Mouse (Mus musculus) forebrain, embryonic 14.5 days (tissue): Measurements from ENCODE around the gene Dusp16. TPM values are rescaled to one million over a fixed set of nuclear protein-coding genes. Genes with fewer than 3 reads are reported as not detected.

Experiments used
- ATAC-seq: fragments of 200-750 bp; cut with Nextera tagmentation; 2 replicates; pipeline ENCODE4 v1.8.0; 2017; ENCODE audit warnings: mild to moderate bottlenecking, moderate library complexity
- DNase-seq: peaks from one replicate; pipeline ENCODE4 v3.0.0-alpha.2; 2015; ENCODE audit warnings: low spot score
- H3K27ac ChIP-seq: fragments of 300-500 bp; sonication (generic); 2 replicates; pipeline ENCODE4 v1.5.1; 2014; ENCODE audit warnings: low read depth, mild to moderate bottlenecking, control low read depth, low read length, moderate library complexity
- H3K27me3 ChIP-seq: fragments of 300-500 bp; sonication (generic); replicated peaks from 2 replicates; pipeline ENCODE4 v1.6.1; 2014; ENCODE audit warnings: low read length, control low read depth, mixed read lengths; ENCODE audit not compliant: control insufficient read depth, insufficient read depth
- H3K36me3 ChIP-seq: fragments of 300-500 bp; sonication (generic); 2 replicates; pipeline ENCODE4 v1.6.1; 2014; ENCODE audit warnings: low read length, control low read depth; ENCODE audit not compliant: control insufficient read depth, insufficient read depth
- H3K4me1 ChIP-seq: fragments of 300-500 bp; sonication (generic); 2 replicates; pipeline ENCODE4 v1.6.1; 2014; ENCODE audit warnings: antibody characterized with exemption, low read length, control low read depth; ENCODE audit not compliant: control insufficient read depth, insufficient read depth
- H3K4me2 ChIP-seq: fragments of 300-500 bp; sonication (generic); 2 replicates; pipeline ENCODE4 v1.6.1; 2014; ENCODE audit warnings: mild to moderate bottlenecking, control low read depth, low read length
- H3K4me3 ChIP-seq: fragments of 300-500 bp; sonication (generic); 2 replicates; pipeline ENCODE4 v1.5.1; 2014; ENCODE audit warnings: low read depth, low read length, control low read depth
- H3K9ac ChIP-seq: fragments of 300-500 bp; sonication (generic); 2 replicates; pipeline ENCODE4 v1.6.1; 2014; ENCODE audit warnings: mild to moderate bottlenecking, low read length, control low read depth, moderate library complexity
- H3K9me3 ChIP-seq: fragments of 300-500 bp; sonication (generic); replicated peaks from 2 replicates; pipeline ENCODE4 v1.6.1; 2016; ENCODE audit warnings: low read length, control low read depth, mixed read lengths; ENCODE audit not compliant: control insufficient read depth
- WGBS: fragments of 180-500 bp; shearing (Covaris S2); extraction: QIAGEN DNeasy Blood & Tissue Kit; methylation state at CpG from one replicate; pipeline ENCODE4 v1.1.7; 2014; 5-methylcytosine and 5-hydroxymethylcytosine counted together
- polyA plus RNA-seq: library from polyadenylated mRNA; unstranded; fragments of >200 nt; fragmentation: Nextera tagmentation; extraction: Ambion mirVana; gene quantifications from 2 replicates; pipeline ENCODE4 v1.2.1, GENCODE M21; 2014

Dusp16 gene
- polyA plus RNA-seq, 1 experiment from 2014 or later: 9.4 TPM

DNA sequence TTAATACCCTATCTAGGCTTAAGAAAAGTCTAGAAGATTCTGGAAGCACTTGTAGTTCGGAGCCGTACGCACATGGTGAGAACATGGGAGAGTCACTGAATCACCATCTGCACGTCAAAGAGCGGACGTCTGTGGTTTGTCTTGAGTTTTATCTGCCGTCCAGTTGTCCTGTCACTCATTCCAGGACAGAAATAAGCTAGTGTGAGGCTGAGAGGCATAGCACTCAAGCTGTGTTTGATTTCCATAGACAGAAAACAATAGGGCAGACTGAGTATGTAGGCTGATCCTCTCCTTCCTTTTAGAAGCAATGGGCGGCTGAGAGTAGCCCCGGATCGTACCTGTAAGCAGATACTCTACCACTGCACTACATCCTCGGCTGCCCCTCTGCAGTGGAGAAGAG lies 38.6 kb downstream of the Dusp16 start:
- 90% methylated on average over 11 of the region's 11 CpGs for WGBS
- no peak for ATAC-seq

DNA sequence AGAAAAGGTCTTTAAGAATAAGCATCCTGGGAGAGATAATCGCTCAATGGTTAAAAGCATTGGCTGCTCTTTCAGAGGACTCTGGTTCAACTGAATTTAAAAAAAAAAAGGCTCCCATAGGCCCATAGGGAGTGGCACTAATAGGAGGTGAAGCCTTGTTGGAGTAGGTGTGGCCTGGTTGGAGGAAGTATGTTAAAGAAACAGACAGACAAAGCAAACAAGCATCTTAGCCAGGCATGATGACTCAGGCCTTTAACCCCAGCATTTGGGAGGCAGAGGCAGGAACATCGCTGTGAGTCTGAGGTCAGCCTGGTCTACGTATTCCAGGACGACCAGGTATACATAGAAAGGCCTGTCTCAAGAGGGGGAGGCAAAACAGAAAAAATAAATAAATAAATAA lies 39.0 kb downstream of the Dusp16 start:
- DNase-seq: no peak
- 96% methylated on average over 4 of the region's 4 CpGs for WGBS

More for the DNA sequence above, 38.6 kb downstream of the Dusp16 start:
- Histone ChIP-seq H3K27ac (no peak overlapping the region), H3K36me3 (no peaks in the 10 kb centered on the region; the same call in 1 of the 2 replicates), H3K27me3 (no peaks in the 10 kb centered on the region), H3K9me3 (no peaks in the 10 kb centered on the region), H3K4me1 (no peaks in the 10 kb centered on the region), H3K4me2 (no peak overlapping the region), H3K9ac (no peak overlapping the region), H3K4me3 (no peak overlapping the region)
- no peak for DNase-seq

DNA sequence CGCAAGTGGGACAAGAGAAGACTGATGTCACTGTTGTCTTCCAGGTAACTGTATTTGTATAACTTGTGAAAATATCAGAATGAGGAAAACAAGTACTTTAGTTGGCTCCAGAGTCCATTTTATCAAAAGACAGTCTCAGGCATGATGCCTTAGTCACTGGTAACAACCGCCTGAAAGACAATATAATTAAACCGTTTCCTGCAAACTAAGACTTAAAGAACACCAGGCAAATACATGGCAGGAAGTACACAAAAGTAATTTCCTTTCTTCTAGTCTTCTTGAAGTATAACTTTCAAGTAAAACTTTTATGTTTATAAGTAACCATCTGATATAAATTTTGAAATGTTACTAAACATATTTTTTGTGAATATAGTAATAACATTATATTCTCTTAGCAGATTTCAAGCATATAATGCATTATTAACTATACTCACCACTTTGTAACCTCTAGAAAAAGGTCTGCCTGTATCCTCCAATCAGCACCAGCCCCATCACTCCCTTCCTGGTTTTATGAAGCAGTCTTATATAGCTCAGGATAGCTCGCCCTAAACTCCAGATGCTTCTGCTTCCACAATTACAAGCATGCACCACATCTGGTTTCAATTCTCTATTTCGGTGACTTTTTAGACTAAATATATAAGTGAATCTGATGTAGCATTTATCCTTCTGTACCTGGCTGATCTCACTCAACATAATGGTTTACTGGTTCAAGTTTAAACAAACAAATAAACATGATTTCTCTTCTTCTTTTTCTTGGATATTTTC lies 40.4 kb downstream of the Dusp16 start:
- H3K9ac ChIP-seq: no peak overlapping the region
- H3K4me2 ChIP-seq: no peak overlapping the region
- no peaks in the 10 kb centered on the region for H3K27me3 ChIP-seq
- ATAC-seq: no peak
- 90% methylated on average over 5 of the region's 5 CpGs for WGBS
- no peaks in the 10 kb centered on the region; the same call in 1 of the 2 replicates for H3K36me3 ChIP-seq
- no peaks in the 10 kb centered on the region for H3K9me3 ChIP-seq
- H3K4me3 ChIP-seq: no peak overlapping the region
- no peak for DNase-seq
- H3K4me1 ChIP-seq: no peaks in the 10 kb centered on the region
- no peak overlapping the region for H3K27ac ChIP-seq

More for the DNA sequence above, 39.0 kb downstream of the Dusp16 start:
- ATAC-seq: no peak; the same call in 1 of the 2 replicates
- Histone ChIP-seq H3K4me3 (no peak overlapping the region), H3K27ac (no peak overlapping the region), H3K4me1 (no peaks in the 10 kb centered on the region), H3K36me3 (no peaks in the 10 kb centered on the region; the same call in 1 of the 2 replicates), H3K4me2 (no peak overlapping the region), H3K9ac (no peak overlapping the region), H3K9me3 (no peaks in the 10 kb centered on the region), H3K27me3 (no peaks in the 10 kb centered on the region)

DNA sequence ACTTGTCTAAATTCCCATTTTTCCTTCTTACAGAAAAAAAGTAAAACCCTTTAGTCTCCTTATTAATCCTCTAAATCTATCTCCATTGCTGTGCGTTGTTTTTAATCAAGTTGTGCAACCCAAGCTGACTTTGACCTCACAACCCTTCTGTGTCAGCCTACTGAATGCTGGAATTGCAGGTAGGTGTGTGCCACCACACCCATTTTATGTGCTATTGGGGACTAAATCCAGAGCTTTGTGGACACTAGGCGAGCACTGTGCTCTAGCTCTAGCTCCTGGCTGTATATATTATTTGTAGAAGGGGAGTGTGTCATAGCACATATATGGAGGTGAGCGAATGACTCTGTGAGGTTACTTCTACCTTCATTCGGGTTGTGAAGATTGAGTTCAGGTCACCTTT lies 41.3 kb downstream of the Dusp16 start:
- no peaks in the 10 kb centered on the region for H3K36me3 ChIP-seq
- H3K4me3 ChIP-seq: no peak overlapping the region
- no peak overlapping the region for H3K27ac ChIP-seq
- ATAC-seq: no peak
- 97% methylated on average over 4 of the region's 4 CpGs for WGBS
- DNase-seq: no peak
- no peaks in the 10 kb centered on the region for H3K9me3 ChIP-seq
- H3K4me1 ChIP-seq: no peaks in the 10 kb centered on the region
- H3K4me2 ChIP-seq: no peak overlapping the region
- H3K9ac ChIP-seq: no peak overlapping the region
- no peaks in the 10 kb centered on the region for H3K27me3 ChIP-seq

DNA sequence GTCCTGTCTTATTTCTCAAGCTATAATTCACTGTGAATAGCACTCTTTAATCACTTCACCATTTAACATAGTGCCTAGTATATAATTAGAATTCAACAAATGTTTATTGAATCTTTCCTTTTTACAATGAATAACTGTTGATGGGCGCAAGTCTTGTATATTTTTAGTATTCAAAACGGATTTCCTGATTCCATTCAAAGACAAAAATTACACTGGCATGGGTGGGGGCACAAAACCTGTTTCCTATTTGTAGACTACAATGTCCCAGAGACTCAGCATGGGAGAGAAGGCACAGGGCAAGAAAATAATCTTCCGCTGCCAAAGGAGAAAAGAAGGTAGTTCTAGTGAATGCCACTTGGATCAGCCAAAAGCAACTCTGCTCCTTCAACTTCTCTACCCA lies 44.3 kb downstream of the Dusp16 start:
- H3K9ac ChIP-seq: no peak overlapping the region
- ATAC-seq (no peak), DNase-seq (no peak)
- no peaks in the 10 kb centered on the region for H3K27me3 ChIP-seq
- no peak overlapping the region for H3K4me3 ChIP-seq
- no peak overlapping the region for H3K4me2 ChIP-seq
- H3K27ac ChIP-seq: no peak overlapping the region
- H3K9me3 ChIP-seq: no peaks in the 10 kb centered on the region
- H3K36me3 ChIP-seq: no peaks in the 10 kb centered on the region
- H3K4me1 ChIP-seq: no peaks in the 10 kb centered on the region
- 91% methylated on average over 3 of the region's 3 CpGs for WGBS

DNA sequence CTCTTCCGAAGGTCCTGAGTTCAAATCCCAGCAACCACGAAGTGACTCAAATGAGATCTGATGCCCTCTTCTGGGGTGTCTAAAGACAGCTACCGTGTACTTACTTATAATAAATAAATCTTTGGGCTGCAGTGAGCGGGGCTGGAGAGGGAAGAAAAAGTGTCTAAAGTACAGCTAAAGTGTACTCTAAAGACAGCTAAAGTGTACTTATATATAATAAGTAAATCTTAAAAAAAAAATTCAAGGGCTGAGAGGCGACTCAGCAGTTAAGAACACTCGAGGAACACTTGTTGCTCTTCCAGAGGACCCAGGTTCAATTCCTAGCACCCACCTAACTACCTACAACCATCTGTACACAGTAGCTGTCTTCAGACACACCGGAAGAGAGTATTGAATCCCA lies 46.5 kb downstream of the Dusp16 start:
- ATAC-seq: no peak
- Histone ChIP-seq H3K9ac (no peak overlapping the region), H3K9me3 (no peaks in the 10 kb centered on the region), H3K4me2 (no peak overlapping the region), H3K27ac (no peak overlapping the region), H3K4me1 (no peaks in the 10 kb centered on the region), H3K4me3 (no peak overlapping the region), H3K36me3 (no peaks in the 10 kb centered on the region), H3K27me3 (no peaks in the 10 kb centered on the region)
- 93% methylated on average over 7 of the region's 7 CpGs for WGBS
- DNase-seq: no peak

DNA sequence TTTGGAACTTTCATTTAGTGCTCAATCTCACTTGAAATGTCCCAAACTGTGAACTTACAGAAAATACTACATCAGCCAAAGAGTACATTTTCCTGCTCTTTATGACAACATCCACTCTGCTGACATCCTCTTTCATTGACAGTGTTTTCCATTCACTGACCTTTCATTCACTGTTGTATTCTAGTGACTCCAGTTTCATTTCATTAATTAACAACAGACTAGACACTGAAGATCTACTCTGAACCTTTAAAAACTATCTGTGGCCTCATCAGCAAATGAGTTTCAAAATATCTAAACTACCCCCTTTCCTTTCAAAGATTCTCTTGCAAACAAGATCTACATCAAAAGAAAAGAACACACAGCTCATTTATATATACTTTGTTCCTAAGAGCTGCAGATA lies 48.9 kb downstream of the Dusp16 start:
- DNase-seq (no peak), ATAC-seq (no peak)
- Histone ChIP-seq H3K27me3 (no peaks in the 10 kb centered on the region), H3K9me3 (no peaks in the 10 kb centered on the region), H3K36me3 (peaks cover 7% of the 10 kb centered on the region), H3K4me1 (no peaks in the 10 kb centered on the region), H3K4me2 (no peak overlapping the region), H3K27ac (no peak overlapping the region), H3K9ac (no peak overlapping the region), H3K4me3 (no peak overlapping the region)

DNA sequence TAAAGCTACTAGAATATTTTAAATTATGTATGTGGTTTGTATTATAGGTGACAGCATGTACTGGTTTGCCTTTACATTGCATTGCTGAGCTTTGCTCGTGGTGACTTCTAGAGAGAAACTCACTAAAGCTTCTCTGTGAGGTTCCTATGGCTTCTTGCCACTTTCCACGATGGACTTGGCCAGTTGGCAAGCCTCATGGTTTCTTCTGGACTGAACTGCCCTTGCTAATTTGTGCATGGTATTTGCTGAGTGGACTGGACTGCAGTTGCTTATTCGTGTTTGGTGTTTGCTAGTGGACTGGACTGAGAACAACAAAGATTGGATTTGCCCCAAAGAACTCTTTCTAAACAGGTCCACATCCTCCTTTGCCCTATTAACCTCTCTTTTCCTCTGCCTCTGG lies 55.6 kb downstream of the Dusp16 start:
- Histone ChIP-seq H3K9me3 (no peaks in the 10 kb centered on the region; the same call in 1 of the 2 replicates), H3K27me3 (no peaks in the 10 kb centered on the region), H3K36me3 (peaks cover 9% of the 10 kb centered on the region), H3K4me1 (no peaks in the 10 kb centered on the region), H3K4me3 (no peak overlapping the region), H3K27ac (no peak overlapping the region), H3K9ac (no peak overlapping the region), H3K4me2 (no peak overlapping the region)
- 88% methylated on average over 3 of the region's 3 CpGs for WGBS
- DNase-seq (no peak), ATAC-seq (no peak)

DNA sequence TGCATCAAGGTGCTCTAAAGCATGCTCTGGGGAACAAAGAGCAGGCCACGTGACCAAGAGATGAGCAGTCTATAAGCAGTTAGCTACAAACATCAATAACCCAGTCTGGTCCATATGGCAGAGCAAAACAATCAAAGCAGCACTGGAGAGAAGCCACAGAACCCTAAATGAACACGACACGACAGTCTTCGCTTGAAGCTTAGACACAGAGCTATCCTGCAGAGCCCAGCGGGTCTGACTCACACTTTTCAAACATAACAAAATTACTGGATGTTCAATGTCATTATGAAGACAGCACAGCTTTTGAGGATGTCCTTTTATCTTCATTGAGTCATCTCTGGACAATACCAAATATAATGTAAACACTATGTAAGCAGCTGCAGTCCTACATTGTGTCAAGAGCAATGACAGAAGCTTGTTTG lies 58.6 kb downstream of the Dusp16 start:
- ATAC-seq (peak; percentile 46), DNase-seq (peak; percentile 34)
- no peak overlapping the region for H3K4me3 ChIP-seq
- no peaks in the 10 kb centered on the region for H3K4me1 ChIP-seq
- 73% methylated on average over 5 of the region's 5 CpGs for WGBS
- no peaks in the 10 kb centered on the region; the same call in 1 of the 2 replicates for H3K9me3 ChIP-seq
- H3K4me2 ChIP-seq: no peak overlapping the region
- H3K27ac ChIP-seq: no peak overlapping the region
- H3K9ac ChIP-seq: no peak overlapping the region
- peaks cover 5% of the 10 kb centered on the region for H3K36me3 ChIP-seq
- H3K27me3 ChIP-seq: no peaks in the 10 kb centered on the region
